Mouse (Mus musculus): ENCODE measurements around the gene Nrxn1.

Nrxn1 gene

DNA sequence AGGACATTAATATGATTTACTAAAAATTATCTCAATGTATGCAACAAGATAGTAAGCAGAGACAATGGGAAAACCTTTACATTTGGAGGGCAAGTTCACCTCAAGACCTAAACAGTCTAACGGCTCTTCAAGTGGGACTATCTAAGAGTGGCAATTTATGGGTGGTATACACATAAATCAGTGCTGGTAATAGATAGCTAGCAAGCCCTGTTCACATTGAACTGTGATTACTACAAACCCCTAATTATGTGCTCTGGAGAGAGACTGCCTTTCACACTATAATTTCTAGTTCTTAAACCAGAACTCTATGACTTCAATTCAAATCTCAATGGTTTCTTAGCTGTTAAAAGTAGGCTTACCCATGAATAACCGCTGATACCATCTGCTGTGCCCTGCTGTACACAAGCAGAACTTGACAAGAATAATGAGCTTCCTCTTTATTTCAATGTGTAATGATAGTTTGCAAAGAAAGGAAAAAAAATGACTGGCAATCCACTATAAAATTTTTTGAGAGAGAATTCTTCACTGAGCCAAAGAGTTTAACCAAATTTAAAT is 453.8 kb downstream of the Nrxn1 start:
- no peak for DNase-seq

- no peak for DNase-seq
These were observed 454.6 kb downstream of the Nrxn1 start for GRCm38 (mm10) chr17:90638183-90638727.

GRCm38 (mm10) chr17:90631371-90631770 is 461.5 kb downstream of the Nrxn1 start:
- DNase-seq, result no peak

- DNase-seq, result peak; percentile 91
These were observed 463.0 kb downstream of the Nrxn1 start for GRCm38 (mm10) chr17:90629851-90630250.

DNA sequence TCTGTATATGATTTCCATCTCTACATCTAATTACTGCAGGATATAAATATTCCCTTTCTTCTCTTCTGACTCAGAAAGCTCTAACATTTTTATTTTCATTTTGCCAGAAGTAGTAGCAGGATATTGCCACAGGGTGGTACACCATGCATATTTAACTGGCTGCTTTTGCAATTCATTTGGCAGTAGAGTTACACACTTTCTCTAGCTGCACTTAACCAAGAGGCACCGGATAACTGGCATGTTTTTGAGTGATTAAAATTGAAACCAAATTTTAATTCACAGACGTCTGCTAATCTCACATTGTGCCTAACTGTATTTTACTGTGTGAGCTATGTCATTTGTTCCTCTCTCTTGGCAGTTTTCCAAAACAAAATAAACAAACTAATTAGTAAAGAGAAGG is 464.4 kb downstream of the Nrxn1 start:
- DNase-seq, result peak; percentile 42

DNA sequence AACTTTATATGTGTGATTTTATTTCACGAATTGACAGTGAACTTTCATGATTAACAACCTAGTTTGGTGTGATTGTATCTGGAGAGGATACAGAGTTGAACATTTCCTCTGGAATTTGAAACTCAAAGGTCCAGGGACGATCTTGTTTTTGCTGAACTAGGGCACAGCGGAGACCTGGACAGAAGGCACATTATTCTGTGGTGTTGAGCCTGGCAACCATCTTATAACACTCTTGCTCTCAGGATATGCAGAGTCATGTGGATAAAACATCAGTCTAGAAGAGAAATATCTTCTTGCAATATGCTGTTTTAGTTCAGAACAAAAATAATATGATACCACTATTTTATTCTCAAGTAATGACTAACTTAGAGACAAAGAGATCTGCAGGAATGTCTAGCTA is 464.9 kb downstream of the Nrxn1 start:
- no peak for DNase-seq

DNA sequence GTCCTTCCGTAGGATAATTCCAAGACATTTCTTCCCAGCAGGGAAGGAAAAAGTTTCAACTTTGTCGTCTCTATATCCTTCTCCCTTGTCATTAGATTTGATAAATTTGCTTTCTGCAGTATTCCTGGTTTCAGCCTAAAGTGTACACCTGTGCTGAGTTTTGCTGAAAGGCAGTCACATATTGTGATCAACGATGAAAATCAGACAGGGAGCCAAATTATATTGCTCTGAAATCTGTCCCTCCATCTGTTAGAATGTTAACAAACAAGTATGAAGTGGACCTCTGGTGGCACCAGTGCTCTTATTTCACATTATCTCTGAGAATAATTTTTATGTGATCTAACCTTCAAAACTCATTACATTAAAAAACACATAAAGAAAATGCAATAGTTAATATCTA is 465.5 kb downstream of the Nrxn1 start:
- DNase-seq, result peak; percentile 51

DNA sequence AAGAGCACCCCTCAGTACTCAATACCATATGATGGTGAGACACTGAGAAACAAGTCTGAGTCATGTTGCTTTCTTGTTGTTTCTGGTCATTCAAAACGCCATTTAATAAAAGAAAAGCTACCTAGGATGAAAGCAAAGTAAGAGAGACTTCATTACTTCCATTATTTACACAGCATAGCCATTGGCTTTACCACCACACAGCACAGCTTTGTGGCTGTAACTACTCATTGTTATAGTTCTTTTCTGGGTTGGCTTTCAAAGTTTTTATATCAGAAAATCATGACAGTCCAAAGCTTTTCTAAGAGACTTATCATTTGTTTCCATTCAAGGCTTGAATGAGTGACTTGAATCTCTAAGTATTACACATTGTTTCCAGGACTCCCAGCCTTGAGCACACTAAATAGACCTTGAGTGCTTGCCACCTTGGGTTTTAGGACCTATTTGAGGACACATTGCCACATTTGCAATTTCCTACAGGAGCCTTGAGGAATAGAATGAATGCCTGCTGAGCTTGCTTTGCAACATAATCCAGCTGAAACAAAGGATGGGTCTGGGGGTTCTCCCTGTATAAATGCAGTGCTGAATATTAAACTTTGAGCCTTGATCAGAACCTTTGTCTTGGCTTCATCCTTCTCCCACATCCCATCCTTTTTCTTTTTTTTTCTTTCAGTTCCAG is 468.1 kb downstream of the Nrxn1 start:
- no peak for DNase-seq

- no peak for DNase-seq
These were observed 471.0 kb downstream of the Nrxn1 start for GRCm38 (mm10) chr17:90621828-90622227.

DNA sequence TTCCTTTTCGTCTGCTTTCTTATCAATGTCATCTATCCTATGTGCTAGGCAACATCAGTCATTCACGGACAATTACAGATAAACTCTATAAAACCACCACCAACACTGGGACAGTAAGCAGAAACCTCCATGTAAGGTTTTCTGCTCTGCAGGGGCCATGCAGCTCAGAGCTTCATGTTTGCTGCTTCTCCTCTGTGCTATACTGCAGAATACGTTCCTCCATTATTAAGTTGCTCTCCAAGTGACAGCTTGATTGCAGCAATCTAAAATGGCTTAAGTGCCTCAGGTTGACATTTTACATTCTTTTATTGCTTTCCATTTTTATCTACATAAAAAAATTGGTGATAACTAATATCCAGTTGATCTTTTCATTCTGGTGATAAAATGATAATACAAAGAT is 477.9 kb downstream of the Nrxn1 start:
- no peak for DNase-seq

DNA sequence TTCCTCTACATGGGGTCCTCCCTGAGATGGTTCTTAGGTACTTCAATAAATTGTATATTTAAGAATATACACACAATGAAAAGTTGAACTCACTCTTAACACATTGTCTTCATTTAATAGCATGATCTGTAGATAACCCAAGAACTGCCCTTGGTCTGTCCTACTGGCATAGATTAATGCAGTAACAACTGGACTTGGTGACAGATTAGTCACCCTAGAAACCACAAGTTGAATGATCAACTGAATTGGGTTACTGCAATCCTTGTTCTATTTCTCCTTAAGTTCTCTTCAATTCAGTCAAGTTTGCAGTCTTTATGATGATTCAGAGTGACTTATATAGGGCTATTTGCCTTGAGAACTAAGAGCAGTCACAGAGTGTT is 485.5 kb downstream of the Nrxn1 start:
- no peak for DNase-seq

DNA sequence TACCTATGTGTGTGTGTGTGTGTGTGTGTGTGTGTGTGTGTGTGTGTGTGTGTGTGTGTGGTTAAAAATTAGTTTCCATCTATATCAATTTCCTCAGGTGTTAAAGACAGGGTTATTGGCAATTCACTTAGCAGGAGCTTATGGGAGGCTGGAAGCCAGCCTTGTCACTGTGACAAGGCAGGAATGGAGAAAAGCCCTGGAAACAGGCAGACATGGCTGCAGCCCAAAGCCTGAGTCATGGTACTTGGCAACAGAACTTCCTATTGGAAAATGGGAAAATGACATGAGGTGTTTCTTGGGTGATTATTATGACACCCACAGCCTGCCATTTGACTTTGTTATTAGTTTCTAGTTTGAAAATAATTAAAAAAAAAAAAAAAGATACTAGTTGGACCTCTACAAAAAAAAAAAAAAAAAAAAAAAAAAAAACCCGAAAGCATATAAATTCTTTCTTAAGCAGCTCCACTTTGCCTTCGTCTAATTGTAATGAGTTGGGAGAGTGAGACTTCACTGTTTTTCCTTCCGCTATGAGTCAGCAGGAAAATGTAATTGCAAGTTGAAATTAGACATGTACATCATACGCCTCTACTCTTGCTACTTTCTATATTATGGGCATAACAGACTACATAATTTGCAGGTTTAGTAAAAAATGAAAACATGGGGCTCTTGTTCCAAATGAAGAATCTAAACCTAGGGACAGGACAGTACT is 486.0 kb downstream of the Nrxn1 start:
- peak; percentile 91 for DNase-seq

DNA sequence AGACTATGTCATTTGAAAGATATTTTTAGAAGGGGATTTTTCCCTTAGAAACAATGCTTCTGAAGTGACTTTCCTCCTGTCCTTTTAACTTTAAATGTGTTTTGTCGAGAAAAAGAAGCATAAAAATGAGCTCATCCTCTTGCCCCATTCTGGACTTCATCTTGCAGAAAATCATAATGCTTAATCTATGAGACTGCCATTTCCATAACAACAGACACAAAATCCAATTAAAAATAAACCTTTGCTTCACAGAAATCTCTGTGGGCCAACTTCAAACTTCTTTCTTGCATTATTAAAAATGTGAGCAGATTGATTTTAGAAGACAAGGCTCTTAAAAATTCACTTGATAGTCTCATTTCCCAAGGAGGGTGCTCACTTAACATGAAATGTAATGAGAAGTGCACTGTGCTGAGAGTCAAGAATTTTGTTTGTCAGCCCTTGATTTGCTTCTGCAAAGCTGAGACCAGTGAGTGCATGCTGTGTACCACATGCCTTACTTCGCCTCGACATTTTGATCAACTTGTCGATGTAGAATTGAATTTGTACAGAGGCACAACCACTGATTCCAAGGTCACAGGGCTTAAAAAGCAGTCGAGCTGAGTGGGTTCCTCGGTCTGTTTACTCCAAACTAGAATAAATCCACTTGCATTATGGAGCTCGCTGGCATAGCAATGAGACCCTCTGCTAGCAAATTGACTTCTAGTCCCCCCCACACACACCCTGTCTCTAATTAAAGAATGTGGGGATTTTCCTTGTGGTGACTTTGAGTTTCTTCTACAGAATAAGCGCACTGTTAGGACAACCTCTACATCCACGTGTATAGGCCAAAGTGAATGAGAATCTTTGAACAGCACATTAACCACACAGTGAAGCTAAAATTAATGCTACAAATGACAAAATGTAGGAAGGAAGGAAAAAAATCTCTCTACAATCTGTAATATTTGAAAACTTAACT is 493.0 kb downstream of the Nrxn1 start:
- no peak for DNase-seq

DNA sequence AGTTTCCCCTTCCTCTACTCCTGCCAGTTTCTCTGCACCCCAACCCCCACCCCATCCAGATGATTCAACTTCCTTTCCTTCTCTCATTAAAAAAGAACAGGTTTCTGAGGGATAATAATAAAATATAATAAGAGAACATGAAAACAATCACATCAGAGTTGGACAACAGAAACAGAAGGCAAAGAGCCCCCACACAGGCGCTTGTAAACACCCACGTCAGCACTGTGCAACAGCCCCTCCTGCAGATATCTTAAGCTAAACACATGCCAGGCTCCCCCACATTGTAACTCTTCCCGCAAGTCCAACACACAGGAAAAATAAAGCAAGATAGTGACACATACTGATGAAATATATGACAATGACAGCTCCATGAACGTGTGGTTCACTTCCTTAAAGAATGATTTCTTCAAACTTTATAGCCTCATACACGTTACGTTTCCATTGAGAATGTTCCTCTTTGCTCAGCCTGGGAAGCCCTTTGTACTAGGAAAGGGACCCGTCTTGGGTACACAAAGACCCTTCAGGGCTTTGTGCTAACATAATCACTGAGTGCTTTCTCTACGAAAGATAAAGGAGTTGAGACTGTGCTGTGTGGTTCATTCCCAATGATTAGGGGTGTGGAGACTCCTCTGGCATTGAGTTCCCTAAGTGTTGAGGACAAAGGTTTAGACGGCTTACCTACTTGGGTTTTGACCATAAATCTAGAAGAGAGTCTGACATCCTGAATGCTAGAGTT is 497.9 kb downstream of the Nrxn1 start:
- no peak for DNase-seq

DNA sequence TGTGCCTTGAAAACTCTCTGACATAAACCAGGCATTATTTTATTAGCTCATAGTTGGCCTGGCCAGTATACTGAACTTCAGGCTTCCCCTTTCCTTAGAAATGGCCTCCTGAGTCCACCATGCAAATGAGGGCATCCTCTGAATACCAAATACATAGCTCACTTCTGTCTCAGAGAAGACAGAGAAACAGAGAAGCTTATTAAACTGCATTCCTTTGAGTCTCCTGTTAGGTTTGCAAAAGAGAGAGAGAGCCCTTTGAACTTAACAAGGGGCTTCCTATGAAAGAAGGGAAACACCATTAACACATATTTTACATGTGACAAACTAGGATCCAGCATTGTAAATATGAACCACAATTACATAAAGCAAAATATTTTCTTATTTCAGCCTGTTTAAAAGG is 506.0 kb downstream of the Nrxn1 start:
- no peak for DNase-seq

- DNase-seq, result peak; percentile 48
These were observed 508.1 kb downstream of the Nrxn1 start for GRCm38 (mm10) chr17:90584666-90585195.

- DNase-seq, result peak; percentile 31
These were observed 508.9 kb downstream of the Nrxn1 start for GRCm38 (mm10) chr17:90583826-90584534.

- peak; percentile 32 for DNase-seq
These were observed 509.7 kb downstream of the Nrxn1 start for GRCm38 (mm10) chr17:90583196-90583595.

GRCm38 (mm10) chr17:90569877-90570276 is 523.0 kb downstream of the Nrxn1 start:
- no peak for DNase-seq

DNA sequence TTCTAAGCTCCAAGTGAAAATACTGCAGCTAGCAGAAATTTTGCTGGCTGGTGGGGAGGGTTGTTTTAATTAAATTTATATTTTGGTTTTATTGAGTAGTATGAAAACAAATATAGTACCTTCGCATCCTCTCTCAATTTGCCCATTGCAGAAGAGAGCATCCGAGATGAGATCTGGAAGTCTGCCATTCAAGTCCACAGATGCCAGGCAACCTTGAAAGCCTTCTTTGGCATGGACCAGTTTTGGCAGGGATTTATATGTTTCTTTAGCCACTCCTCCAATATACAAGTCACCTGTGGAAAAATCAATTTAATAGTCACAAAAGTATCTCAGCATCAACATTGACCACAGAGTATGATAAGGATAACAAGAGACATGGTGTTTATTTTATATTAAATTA is 527.7 kb downstream of the Nrxn1 start:
- peak; percentile 74 for DNase-seq

- peak; percentile 83 for DNase-seq
These were observed 536.5 kb downstream of the Nrxn1 start for GRCm38 (mm10) chr17:90556376-90556775.

All from cerebellum, adult 11-12 months (tissue).